Mouse (Mus musculus): Measurements from ENCODE around the gene Il4ra.

- TF ChIP-seq EP300 (IDR thresholded peaks at IDR 0.05; ENCODE audit: insufficient read depth, low read depth, low read length) (no peak), CTCF (IDR thresholded peaks at IDR 0.05) (no peak)
Measured at GRCm38 (mm10) chr7:125625219-125625618, 73.3 kb downstream of the Il4ra start.

Measured in heart, adult 2 months (tissue).